Mouse (Mus musculus) cerebellum, adult (tissue): Measurements from ENCODE around the gene Bag3.

Experiments used
- ATAC-seq: cut with Nextera tagmentation; 2 replicates; pipeline ENCODE4 v1.9.2; 2017; ENCODE audit warnings: mild to moderate bottlenecking, moderate library complexity, mixed read lengths; ENCODE audit not compliant: insufficient number of reproducible peaks, low FRiP score, low TSS enrichment

Gene Bag3

GRCm38 (mm10) chr7:128596274-128596673 is 72.9 kb downstream of the Bag3 start:
- no peak for ATAC-seq
